15 mouse cellular contexts compared by ENCODE assay signal in the genomic region with DNA sequence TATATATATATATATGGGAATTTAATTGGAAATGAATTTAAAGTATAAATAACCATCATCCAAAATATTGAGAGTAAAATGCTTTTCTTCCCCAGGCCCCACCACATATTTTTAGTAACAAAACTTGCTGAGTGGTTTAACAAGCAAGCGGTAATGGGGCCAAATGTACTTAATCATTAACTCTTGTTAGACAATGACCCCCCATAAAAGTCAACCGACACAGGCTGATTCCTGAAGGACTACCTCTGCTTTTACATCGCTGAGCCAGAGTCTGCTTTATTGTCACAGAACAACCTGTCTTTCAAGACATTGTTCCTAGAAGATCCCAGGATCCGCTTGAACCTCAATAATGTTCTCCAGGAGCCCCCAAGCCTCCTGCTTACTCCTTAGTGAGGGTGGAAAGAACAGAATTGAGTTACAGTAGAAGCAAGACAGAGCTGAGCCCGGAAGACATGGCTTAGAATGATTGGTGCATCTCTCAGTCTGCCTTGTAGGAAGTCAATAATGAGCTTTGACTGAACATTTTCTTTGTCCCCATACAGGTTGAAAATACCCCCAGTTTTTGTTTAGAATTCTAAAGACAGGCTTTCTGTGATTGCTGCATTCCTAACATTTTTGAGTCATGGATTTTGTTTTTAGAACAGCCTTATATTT.
"Had no signal": no experiment of that assay in that cellular context is flagged by ENCODE, and none has a peak within 500 bp of the region (broad histone marks: within the 10 kb centered on the region; RNA-seq: fewer than 3 reads in every experiment).

No protein-coding gene starts in this region.

- H3K9ac ChIP-seq: liver, embryonic 13.5 days; midbrain, embryonic 12.5 days; neural tube, embryonic 13.5 days had no signal

- DNase-seq: kidney, postnatal 25 days; layer of hippocampus, postnatal 36 days; liver, embryonic 13.5 days; lung, adult 2 months; lung, postnatal 14 days; thymus, adult 2 months; thymus, postnatal 14 days; thymus, postnatal 4 days had no signal

- H3K36me3 ChIP-seq: liver, embryonic 13.5 days; midbrain, embryonic 12.5 days; neural tube, embryonic 13.5 days had no signal

- H3K9me3 ChIP-seq: liver, embryonic 13.5 days; midbrain, embryonic 12.5 days; neural tube, embryonic 13.5 days had no signal

- ATAC-seq: midbrain, embryonic 16.5 days had no signal

- H3K27ac ChIP-seq: left cerebral cortex, adult 2 months; liver, embryonic 13.5 days; macrophage; midbrain, embryonic 12.5 days; neural tube, embryonic 13.5 days; stomach, postnatal 0 days had no signal

- H3K4me3 ChIP-seq: left cerebral cortex, adult 2 months; liver, embryonic 13.5 days; midbrain, embryonic 12.5 days; myocyte; neural tube, embryonic 13.5 days had no signal

- H3K27me3 ChIP-seq: liver, embryonic 13.5 days; midbrain, embryonic 12.5 days had no signal

- H3K4me1 ChIP-seq: liver, embryonic 13.5 days had no signal

- H3K4me2 ChIP-seq: liver, embryonic 13.5 days; midbrain, embryonic 12.5 days; neural tube, embryonic 13.5 days had no signal
